Mouse (Mus musculus) megakaryocyte-erythroid progenitor cell, adult 5-6 weeks (primary cell): ENCODE data around the gene Chmp6. TPM values are rescaled to one million over a fixed set of nuclear protein-coding genes. Genes with fewer than 3 reads are reported as not detected.
A peak's percentile ranks its signal among the peaks of the same experiment; 100 is the strongest.

Experiments used
- ATAC-seq: replicated peaks from 2 replicates; pipeline ENCODE4 v1.8.0; 2016; ENCODE audit warnings: mild to moderate bottlenecking, inconsistent platforms; ENCODE audit not compliant: severe bottlenecking, poor library complexity, low FRiP score, low TSS enrichment
- total RNA-seq, 2 experiments: library from RNA; stranded (forward) in 1 of 2; stranded (reverse) in 1 of 2; fragments of 200-1000, 215-1000 nt in 1 of 2; fragments of >200 nt in 1 of 2; fragmentation: Nextera tagmentation in 1 of 2; gene quantifications; 2 replicates each; pipeline ENCODE4 v1.2.3; 2014 to 2017

Gene Chmp6
- total RNA-seq, 2 experiments from 2014 or later, result 17.7 to 25.2 TPM

GRCm38 (mm10) chr11:119933819-119934583, 20.8 kb downstream of the Chmp6 start:
- no peak for ATAC-seq

- no peak for ATAC-seq
These were observed 21.5 kb downstream of the Chmp6 start for GRCm38 (mm10) chr11:119934773-119935172.

GRCm38 (mm10) chr11:119935457-119935856, 22.2 kb downstream of the Chmp6 start:
- peak; percentile 48; the same call in 1 of the 2 replicates for ATAC-seq

GRCm38 (mm10) chr11:119936456-119936855, 23.2 kb downstream of the Chmp6 start:
- no peak for ATAC-seq

GRCm38 (mm10) chr11:119937216-119937615, 24.0 kb downstream of the Chmp6 start:
- no peak for ATAC-seq

- ATAC-seq, result no peak
These were observed 24.7 kb downstream of the Chmp6 start for GRCm38 (mm10) chr11:119937772-119938502.

GRCm38 (mm10) chr11:119939073-119939710, 26.0 kb downstream of the Chmp6 start:
- no peak for ATAC-seq

GRCm38 (mm10) chr11:119939711-119940106, 26.5 kb downstream of the Chmp6 start:
- ATAC-seq, result no peak

- no peak for ATAC-seq
These were observed 26.9 kb downstream of the Chmp6 start for GRCm38 (mm10) chr11:119940142-119940541.

- no peak for ATAC-seq
These were observed 28.6 kb downstream of the Chmp6 start for GRCm38 (mm10) chr11:119941794-119942193.

GRCm38 (mm10) chr11:119942201-119942726, 29.0 kb downstream of the Chmp6 start:
- ATAC-seq, result peak; percentile 3; the same call in 1 of the 2 replicates

- peak; percentile 93 for ATAC-seq
These were observed 29.6 kb downstream of the Chmp6 start, which contains the start of gene Baiap2 for GRCm38 (mm10) chr11:119942727-119943427. Baiap2 (plus strand) TSS chr11:119942763.

GRCm38 (mm10) chr11:119943428-119943988, 30.3 kb downstream of the Chmp6 start:
- 0 out of 2 replicates have a peak, but pooled peaks have one; percentile 16 for ATAC-seq

GRCm38 (mm10) chr11:119945343-119945742, 32.1 kb downstream of the Chmp6 start:
- ATAC-seq, result no peak

GRCm38 (mm10) chr11:119947426-119947825, 34.2 kb downstream of the Chmp6 start:
- ATAC-seq, result no peak

- no peak for ATAC-seq
These were observed 34.7 kb downstream of the Chmp6 start for GRCm38 (mm10) chr11:119947897-119948296.

GRCm38 (mm10) chr11:119948305-119948704, 35.1 kb downstream of the Chmp6 start:
- no peak for ATAC-seq

GRCm38 (mm10) chr11:119948803-119949202, 35.6 kb downstream of the Chmp6 start:
- ATAC-seq, result no peak

- ATAC-seq, result no peak
These were observed 37.3 kb downstream of the Chmp6 start for GRCm38 (mm10) chr11:119950535-119950934.
